Comparison of ENCODE assay signal across 10 mouse cellular contexts in genomic region chr14:120373026-120374024, GRCm38 (mm10).
A peak's percentile ranks its signal among the peaks of the same experiment; 100 is the strongest.
DNase-seq lines count a peak whose midpoint lies in the region; ATAC-seq and TF ChIP-seq lines count a peak whose summit lies in the region.
"Had no signal": no experiment of that assay in that cellular context is flagged by ENCODE, and none has a peak within 500 bp of the region (broad histone marks: within the 10 kb centered on the region; RNA-seq: fewer than 3 reads in every experiment).

No protein-coding gene starts in this region.

- WGBS in heart, embryonic 13.5 days: 25% methylated on average over 11 of the region's 11 CpGs
- WGBS in heart, postnatal 0 days: 24% methylated on average over 11 of the region's 11 CpGs
- WGBS in midbrain, postnatal 0 days: 79% methylated on average over 11 of the region's 11 CpGs
- WGBS in midbrain, embryonic 16.5 days: 79% methylated on average over 11 of the region's 11 CpGs

- H3K4me1 ChIP-seq in heart, embryonic 13.5 days: peaks cover 90% of the 10 kb centered on the region
- H3K4me1 ChIP-seq in heart, postnatal 0 days (ENCODE audit: control insufficient read depth, insufficient read depth): peaks cover 56% of the 10 kb centered on the region
- no peaks in the 10 kb centered on the region for H3K4me1 ChIP-seq in midbrain, postnatal 0 days (ENCODE audit: insufficient read depth, low read length)
- no peaks in the 10 kb centered on the region; the same call in 1 of the 2 replicates for H3K4me1 ChIP-seq in midbrain, embryonic 16.5 days (ENCODE audit: control insufficient read depth, insufficient read depth, low read length)

- H3K9ac ChIP-seq in heart, embryonic 13.5 days: 0 out of 2 replicates have a peak overlapping the region, but pooled peaks have one; percentile 45
- H3K9ac ChIP-seq in heart, postnatal 0 days (replicated peaks; ENCODE audit: low read depth, low read length): no peak overlapping the region
- no peak overlapping the region for H3K9ac ChIP-seq in midbrain, postnatal 0 days (replicated peaks; ENCODE audit: low read length, poor library complexity, severe bottlenecking)
- H3K9ac ChIP-seq in midbrain, embryonic 16.5 days (ENCODE audit: low read depth, low read length): no peak overlapping the region

- peak overlapping the region; percentile 22 for H3K4me2 ChIP-seq in heart, embryonic 13.5 days
- H3K4me2 ChIP-seq in heart, postnatal 0 days (ENCODE audit: low read depth, low read length): no peak overlapping the region
- no peak overlapping the region for H3K4me2 ChIP-seq in midbrain, postnatal 0 days (ENCODE audit: low read depth, low read length, poor library complexity, severe bottlenecking)
- no peak overlapping the region for H3K4me2 ChIP-seq in midbrain, embryonic 16.5 days (ENCODE audit: low read length)

- TF ChIP-seq CTCF in heart, postnatal 0 days (IDR thresholded peaks at IDR 0.05; ENCODE audit: low read depth): no peak
- TF ChIP-seq CTCF in midbrain, postnatal 0 days (IDR thresholded peaks at IDR 0.05): no peak

- H3K9me3 ChIP-seq in heart, embryonic 13.5 days: no peaks in the 10 kb centered on the region
- no peaks in the 10 kb centered on the region for H3K9me3 ChIP-seq in heart, postnatal 0 days (replicated peaks; ENCODE audit: control insufficient read depth, low read length)
- H3K9me3 ChIP-seq in midbrain, postnatal 0 days (ENCODE audit: low read length): no peaks in the 10 kb centered on the region
- H3K9me3 ChIP-seq in midbrain, embryonic 16.5 days (replicated peaks; ENCODE audit: control insufficient read depth, low read length, poor library complexity, severe bottlenecking): no peaks in the 10 kb centered on the region

- TF ChIP-seq EP300 in heart, postnatal 0 days (IDR thresholded peaks at IDR 0.05; ENCODE audit: low read depth): no peak

- no peak for DNase-seq in heart, postnatal 36 days
- peak; percentile 86 for DNase-seq in 3T3-L1 (ENCODE audit: low read depth, low spot score)
- DNase-seq in ZHBTc4 (ENCODE audit: low read depth, low spot score): peak; percentile 86
- DNase-seq in heart, postnatal 0 days (ENCODE audit: low spot score): no peak
- no peak for DNase-seq in midbrain, postnatal 0 days (ENCODE audit: low spot score)
- DNase-seq in cerebellum, adult 8-10 months: no peak
- DNase-seq: retina, postnatal 1 day had no signal

- H3K27ac ChIP-seq in heart, embryonic 13.5 days (replicated peaks): peak overlapping the region; percentile 70
- peak overlapping the region; percentile 50 for H3K27ac ChIP-seq in heart, postnatal 0 days (ENCODE audit: low read depth)
- no peak overlapping the region for H3K27ac ChIP-seq in midbrain, postnatal 0 days (ENCODE audit: low read depth, low read length)
- no peak overlapping the region for H3K27ac ChIP-seq in midbrain, embryonic 16.5 days (ENCODE audit: low read length)
- H3K27ac ChIP-seq: macrophage had no signal

- H3K36me3 ChIP-seq in heart, embryonic 13.5 days: no peaks in the 10 kb centered on the region
- no peaks in the 10 kb centered on the region for H3K36me3 ChIP-seq in heart, postnatal 0 days (replicated peaks; ENCODE audit: control insufficient read depth, insufficient read depth, low read length)
- no peaks in the 10 kb centered on the region for H3K36me3 ChIP-seq in midbrain, postnatal 0 days (ENCODE audit: insufficient read depth, low read length)
- no peaks in the 10 kb centered on the region for H3K36me3 ChIP-seq in midbrain, embryonic 16.5 days (ENCODE audit: control insufficient read depth, insufficient read depth, low read length)

- intact Hi-C loops in heart, postnatal 36 days (cut with DNase I): no loop called here

- ATAC-seq in heart, embryonic 13.5 days (ENCODE audit: extremely low read depth, insufficient number of reproducible peaks, low FRiP score, low TSS enrichment): no peak
- ATAC-seq in heart, postnatal 0 days (ENCODE audit: insufficient read depth, low read depth): peak; percentile 46
- no peak for ATAC-seq in midbrain, postnatal 0 days (ENCODE audit: low FRiP score)
- no peak for ATAC-seq in midbrain, embryonic 16.5 days

- no peak overlapping the region for H3K4me3 ChIP-seq in heart, embryonic 13.5 days
- no peak overlapping the region for H3K4me3 ChIP-seq in heart, postnatal 0 days (ENCODE audit: low read depth, low read length)
- no peak overlapping the region for H3K4me3 ChIP-seq in midbrain, postnatal 0 days (ENCODE audit: low read depth, low read length)
- no peak overlapping the region for H3K4me3 ChIP-seq in midbrain, embryonic 16.5 days (ENCODE audit: low read depth, low read length)

- no peaks in the 10 kb centered on the region for H3K27me3 ChIP-seq in heart, embryonic 13.5 days (replicated peaks)
- no peaks in the 10 kb centered on the region for H3K27me3 ChIP-seq in heart, postnatal 0 days (ENCODE audit: control insufficient read depth, insufficient read depth, low read length)
- no peaks in the 10 kb centered on the region for H3K27me3 ChIP-seq in midbrain, postnatal 0 days (ENCODE audit: insufficient read depth, low read length)
- no peaks in the 10 kb centered on the region for H3K27me3 ChIP-seq in midbrain, embryonic 16.5 days (ENCODE audit: control insufficient read depth, insufficient read depth, low read depth, low read length)

Comparison
In these comparisons a context has a peak if more than half of its experiments do, and no peak if none do; other contexts are left out.
1. H3K27ac ChIP-seq: peak in heart, embryonic 13.5 days (single experiment) and heart, postnatal 0 days (single experiment); none in midbrain, postnatal 0 days (single experiment) and midbrain, embryonic 16.5 days (single experiment).
2. DNase-seq: peak in 3T3-L1 (single experiment) and ZHBTc4 (single experiment); none in heart, postnatal 36 days (0 of 2), heart, postnatal 0 days (single experiment), midbrain, postnatal 0 days (single experiment) and cerebellum, adult 8-10 months (single experiment).